Mouse (Mus musculus) liver, adult (tissue): ENCODE measurements around the gene Sstr2.

Experiments
- GATA4 ChIP-seq: IDR thresholded peaks from 2 replicates; pipeline ENCODE4 v1.6.1; 2014; ENCODE audit warnings: mild to moderate bottlenecking, low read length; ENCODE audit not compliant: insufficient replicate concordance

Sstr2 gene

GRCm38 (mm10) chr11:113666648-113667047, 47.5 kb downstream of the Sstr2 start:
- TF ChIP-seq GATA4: no peak

- TF ChIP-seq GATA4: peak; percentile 20; the same call in 1 of the 2 replicates
Observed at GRCm38 (mm10) chr11:113667122-113667521, 48.0 kb downstream of the Sstr2 start.

- no peak for TF ChIP-seq GATA4
Observed at GRCm38 (mm10) chr11:113667704-113668103, 48.6 kb downstream of the Sstr2 start.

GRCm38 (mm10) chr11:113668857-113669256, 49.7 kb downstream of the Sstr2 start:
- no peak for TF ChIP-seq GATA4

- TF ChIP-seq GATA4: no peak
Observed at GRCm38 (mm10) chr11:113669711-113670110, 50.6 kb downstream of the Sstr2 start.

GRCm38 (mm10) chr11:113673614-113674013, 54.5 kb downstream of the Sstr2 start:
- no peak for TF ChIP-seq GATA4

GRCm38 (mm10) chr11:113674595-113674994, 55.5 kb downstream of the Sstr2 start:
- TF ChIP-seq GATA4: no peak
